39 mouse cellular contexts compared by ENCODE assay signal in the genomic region with DNA sequence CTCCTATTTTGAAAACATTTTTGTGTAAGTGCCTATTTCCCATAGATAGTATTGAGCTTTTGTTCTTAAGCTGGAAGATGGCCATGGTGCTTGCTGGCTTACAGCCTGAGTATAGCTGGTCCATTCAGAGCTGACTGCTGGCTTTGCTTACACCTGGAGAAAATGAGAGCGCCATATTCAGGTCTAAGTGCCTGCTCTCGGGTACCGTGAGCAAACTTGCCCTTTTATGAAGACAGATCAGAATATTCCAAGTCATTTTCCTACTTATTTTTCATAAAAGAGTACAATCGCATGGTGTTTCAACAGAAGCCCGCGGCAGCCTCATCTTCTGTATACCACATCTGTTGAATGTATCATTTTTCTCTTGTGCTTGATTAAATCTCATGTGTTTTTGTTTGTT. TPM values are rescaled to one million over a fixed set of nuclear protein-coding genes. Genes with fewer than 3 reads are reported as not detected.
"Had no signal": no experiment of that assay in that cellular context is flagged by ENCODE, and none has a peak within 500 bp of the region (broad histone marks: within the 10 kb centered on the region; RNA-seq: fewer than 3 reads in every experiment).

No protein-coding gene starts in this region.

- H3K9me3 ChIP-seq: embryonic facial prominence, embryonic 10.5 days; embryonic facial prominence, embryonic 12.5 days; embryonic facial prominence, embryonic 13.5 days; embryonic facial prominence, embryonic 15.5 days; forebrain, embryonic 10.5 days; forebrain, embryonic 12.5 days; forebrain, embryonic 13.5 days; forebrain, embryonic 15.5 days had no signal

- H3K4me3 ChIP-seq: embryonic facial prominence, embryonic 10.5 days; embryonic facial prominence, embryonic 12.5 days; embryonic facial prominence, embryonic 13.5 days; embryonic facial prominence, embryonic 15.5 days; erythroblast, embryonic 14.5 days; forebrain, embryonic 10.5 days; forebrain, embryonic 12.5 days; forebrain, embryonic 13.5 days; forebrain, embryonic 15.5 days; gastrocnemius, adult 2 months had no signal

- H3K36me3 ChIP-seq: embryonic facial prominence, embryonic 12.5 days had no signal

- H3K27ac ChIP-seq: embryonic facial prominence, embryonic 10.5 days; embryonic facial prominence, embryonic 12.5 days; embryonic facial prominence, embryonic 13.5 days; embryonic facial prominence, embryonic 15.5 days; forebrain, embryonic 10.5 days; forebrain, embryonic 12.5 days; forebrain, embryonic 13.5 days; forebrain, embryonic 15.5 days; gastrocnemius, adult 2 months had no signal

- H3K27me3 ChIP-seq: embryonic facial prominence, embryonic 12.5 days; embryonic facial prominence, embryonic 13.5 days; embryonic facial prominence, embryonic 15.5 days; forebrain, embryonic 12.5 days; forebrain, embryonic 13.5 days; forebrain, embryonic 15.5 days had no signal

- ATAC-seq: forebrain, embryonic 13.5 days; forebrain, embryonic 14.5 days; forebrain, embryonic 15.5 days; forebrain, embryonic 16.5 days; forebrain, postnatal 0 days had no signal

- DNase-seq: cerebellum, adult 18-20 months; cerebellum, adult 2 months; cerebellum, adult 8-10 months; cerebellum, adult 9-10 months; cerebellum, adult 9-11 months; cerebellum, postnatal 10 days; cerebellum, postnatal 14 days; cerebellum, postnatal 25 days; cerebellum, postnatal 36 days; embryo, embryonic 11 days; forebrain, postnatal 0 days; gastrocnemius, adult 2 months; gastrocnemius, postnatal 10 days; gastrocnemius, postnatal 14 days; gastrocnemius, postnatal 25 days; gastrocnemius, postnatal 36 days; heart, adult 18-20 months had no signal

- H3K9ac ChIP-seq: embryonic facial prominence, embryonic 12.5 days; embryonic facial prominence, embryonic 13.5 days; embryonic facial prominence, embryonic 15.5 days; forebrain, embryonic 12.5 days; forebrain, embryonic 13.5 days; forebrain, embryonic 15.5 days; forebrain, postnatal 0 days had no signal

- H3K4me1 ChIP-seq: embryonic facial prominence, embryonic 10.5 days; embryonic facial prominence, embryonic 12.5 days; embryonic facial prominence, embryonic 13.5 days; embryonic facial prominence, embryonic 15.5 days; forebrain, embryonic 10.5 days; forebrain, embryonic 12.5 days; forebrain, embryonic 13.5 days; forebrain, embryonic 15.5 days had no signal

- H3K4me2 ChIP-seq: embryonic facial prominence, embryonic 12.5 days; embryonic facial prominence, embryonic 13.5 days; embryonic facial prominence, embryonic 15.5 days; forebrain, embryonic 12.5 days; forebrain, embryonic 13.5 days; forebrain, embryonic 15.5 days had no signal

RNA-seq across cellular contexts. Expression of a gene that starts 4.6 kb away (rescaled TPM):
- total RNA-seq: common myeloid progenitor, adult 5-6 weeks; forebrain, postnatal 0 days had no signal
- polyA plus RNA-seq: embryonic facial prominence, embryonic 10.5 days; embryonic facial prominence, embryonic 11.5 days; embryonic facial prominence, embryonic 12.5 days; embryonic facial prominence, embryonic 14.5 days; erythroblast, embryonic 14.5 days; forebrain, embryonic 10.5 days; forebrain, embryonic 11.5 days; forebrain, embryonic 12.5 days; forebrain, embryonic 13.5 days; forebrain, embryonic 14.5 days; forebrain, embryonic 15.5 days; forebrain, embryonic 16.5 days; forebrain, postnatal 0 days had no signal

RNA-seq across cellular contexts. Expression of a gene that starts 7.4 kb away (rescaled TPM):
- total RNA-seq: common myeloid progenitor, adult 5-6 weeks; forebrain, postnatal 0 days; gastrocnemius, adult 18-20 months; gastrocnemius, adult 2 months; gastrocnemius, adult 8-10 months; gastrocnemius, postnatal 10 days; gastrocnemius, postnatal 14 days; gastrocnemius, postnatal 25 days; gastrocnemius, postnatal 36 days; gastrocnemius, postnatal 4 days; granulocyte monocyte progenitor cell, adult 5-6 weeks; heart, adult 18-20 months had no signal
- polyA plus RNA-seq: cerebellum, adult 2 months; cortical plate, adult 2 months; embryonic facial prominence, embryonic 10.5 days; embryonic facial prominence, embryonic 11.5 days; embryonic facial prominence, embryonic 12.5 days; embryonic facial prominence, embryonic 13.5 days; embryonic facial prominence, embryonic 14.5 days; embryonic facial prominence, embryonic 15.5 days; erythroblast, embryonic 14.5 days; forebrain, embryonic 10.5 days; forebrain, embryonic 11.5 days; forebrain, embryonic 12.5 days; forebrain, embryonic 13.5 days; forebrain, embryonic 14.5 days; forebrain, embryonic 15.5 days; forebrain, embryonic 16.5 days; forebrain, postnatal 0 days; frontal cortex, adult 2 months; gonadal fat pad, adult 2 months had no signal

RNA-seq across cellular contexts. Expression of a gene that starts 8.7 kb away (rescaled TPM):
- total RNA-seq: granulocyte monocyte progenitor cell, adult 5-6 weeks had no signal

RNA-seq across cellular contexts. Expression of a gene that starts 32.8 kb away (rescaled TPM):
- total RNA-seq: forebrain, postnatal 0 days; gastrocnemius, adult 18-20 months; gastrocnemius, adult 2 months; gastrocnemius, adult 8-10 months; gastrocnemius, postnatal 10 days; gastrocnemius, postnatal 14 days; gastrocnemius, postnatal 25 days; gastrocnemius, postnatal 36 days; gastrocnemius, postnatal 4 days; heart, adult 18-20 months had no signal
- polyA plus RNA-seq: cerebellum, adult 2 months; cortical plate, adult 2 months; erythroblast, embryonic 14.5 days; frontal cortex, adult 2 months had no signal
